Mouse (Mus musculus): ENCODE results near the gene Gm4353.
"Not testable (repeated sequence)": the region's sequence is repeated elsewhere in the genome, so short reads cannot be mapped to it uniquely, and the experiment has no call there.

Gene Gm4353

GRCm38 (mm10) chr7:116084366-116084765, at the start of gene Gm4353:
TSS of gene Gm4353 (minus strand) at chr7:116084635.
- not testable (repeated sequence) for DNase-seq (ENCODE audit: low spot score)

- DNase-seq (ENCODE audit: low spot score): peak; percentile 68
These were observed 47.6 kb upstream of the Gm4353 start for GRCm38 (mm10) chr7:116132078-116132477.

DNA sequence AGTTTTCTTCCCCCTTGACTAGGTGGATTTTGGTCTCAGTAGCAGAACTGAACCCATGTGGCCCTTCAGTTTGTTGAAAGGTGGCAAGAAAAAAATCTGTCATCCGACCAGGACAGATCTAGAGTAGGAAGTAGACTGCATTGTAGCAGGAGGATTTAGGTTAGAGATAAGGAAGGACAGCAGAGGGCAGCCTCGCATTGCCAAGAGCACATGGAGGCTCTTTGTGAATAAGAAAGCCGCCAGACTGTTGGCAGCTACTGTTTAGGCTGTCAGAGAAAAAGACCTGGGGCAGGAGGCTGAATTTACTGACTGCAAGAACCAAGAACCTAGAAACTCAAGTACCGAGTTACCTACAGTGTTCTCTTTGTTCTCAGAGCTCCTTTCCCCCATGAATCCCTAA, 47.0 kb upstream of the Gm4353 start:
- DNase-seq (ENCODE audit: low spot score): no peak

DNA sequence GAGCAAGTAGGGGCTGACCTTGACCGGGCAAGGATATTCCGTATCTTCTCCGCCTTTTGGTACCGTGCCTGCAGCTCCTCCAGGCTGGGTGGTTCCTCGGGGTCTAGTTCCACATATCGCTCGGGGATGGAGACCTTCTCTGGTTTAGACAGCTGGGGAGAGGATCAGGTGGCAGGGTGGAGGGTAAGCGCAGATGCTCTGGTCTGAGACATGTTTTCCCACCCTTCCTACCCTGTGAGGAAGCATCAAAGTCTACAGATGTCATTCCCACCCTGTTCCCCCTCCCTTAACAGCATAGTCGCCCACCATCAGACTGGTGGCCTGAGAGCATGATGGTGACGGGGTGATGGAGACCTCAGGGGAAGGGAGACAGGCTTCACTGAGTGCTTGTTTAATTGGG, 44.9 kb upstream of the Gm4353 start:
- no peak for DNase-seq (ENCODE audit: low spot score)

- DNase-seq (ENCODE audit: low spot score): no peak
These were observed 43.9 kb upstream of the Gm4353 start for GRCm38 (mm10) chr7:116128286-116128685.

- DNase-seq (ENCODE audit: low spot score): no peak
These were observed 42.6 kb upstream of the Gm4353 start for GRCm38 (mm10) chr7:116127052-116127451.

- no peak for DNase-seq (ENCODE audit: low spot score)
These were observed 41.2 kb upstream of the Gm4353 start for GRCm38 (mm10) chr7:116125671-116126070.

- no peak for DNase-seq (ENCODE audit: low spot score)
These were observed 39.6 kb upstream of the Gm4353 start for GRCm38 (mm10) chr7:116124057-116124456.

DNA sequence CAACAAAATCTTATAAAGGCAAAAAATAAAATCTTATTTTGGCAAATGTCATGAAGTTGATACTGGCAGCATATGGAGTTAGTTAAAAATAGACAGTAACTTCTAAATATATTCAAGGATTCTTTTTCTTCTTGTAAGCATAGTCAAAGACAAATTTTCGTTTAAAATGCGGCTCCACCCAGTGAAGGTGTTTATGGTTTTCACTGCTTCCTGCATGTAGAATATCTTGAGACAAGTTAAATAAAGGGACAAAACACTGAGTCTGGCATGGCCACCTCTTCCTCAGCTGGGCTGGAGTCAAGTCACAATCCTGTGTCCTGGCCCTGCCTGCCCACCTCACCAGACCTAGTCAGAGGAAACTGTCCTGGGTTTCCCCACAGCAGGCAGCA, 39.2 kb upstream of the Gm4353 start:
- DNase-seq (ENCODE audit: low spot score): no peak

DNA sequence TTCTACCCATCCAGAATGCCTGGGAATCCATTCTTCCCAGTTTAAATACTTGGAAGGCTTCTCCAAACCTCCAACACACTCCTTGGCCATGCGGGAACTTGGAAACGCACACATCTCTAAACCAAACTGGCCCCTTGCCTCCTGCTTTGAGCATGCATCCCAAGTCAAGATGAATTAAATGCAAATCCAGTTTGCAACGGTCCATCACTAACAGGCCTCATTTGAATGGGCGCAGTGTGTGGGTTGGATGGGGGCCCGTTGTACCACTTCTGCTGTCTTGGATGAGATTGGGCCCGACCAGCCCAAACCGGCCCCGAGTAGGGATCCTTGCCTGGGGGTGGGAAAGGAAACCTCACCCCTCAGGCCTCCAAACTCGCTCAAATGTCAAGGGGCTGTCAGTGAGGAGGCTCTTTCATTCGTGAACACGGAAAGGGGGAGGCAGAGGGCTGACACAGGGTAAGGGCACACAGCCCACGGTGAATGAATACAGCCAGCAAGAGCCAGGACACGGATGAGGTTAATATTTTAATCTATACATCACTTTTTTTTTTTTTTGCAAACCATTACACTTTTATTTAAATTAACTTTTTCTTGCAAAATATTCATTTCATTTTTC, 38.7 kb upstream of the Gm4353 start:
- DNase-seq (ENCODE audit: low spot score): no peak

DNA sequence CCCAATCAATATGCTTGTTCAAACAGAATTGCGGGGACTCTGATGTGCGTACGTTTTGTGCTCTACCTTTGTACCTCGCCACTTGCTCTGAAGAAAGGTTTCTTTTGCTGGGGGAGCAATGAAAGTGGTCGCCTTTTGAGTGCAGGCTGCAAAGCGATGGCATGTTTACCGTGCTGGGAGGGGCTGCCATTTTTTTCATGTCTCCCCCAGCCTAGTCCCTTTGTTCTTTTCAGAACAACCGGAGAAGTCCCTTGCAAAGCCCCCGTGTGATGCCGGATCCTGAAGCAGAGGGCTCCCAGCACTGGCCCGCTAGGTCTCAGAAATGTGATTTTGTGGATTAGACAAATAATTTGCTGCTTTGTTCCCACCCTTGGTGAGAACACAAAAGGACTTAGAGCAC, 36.8 kb upstream of the Gm4353 start:
- DNase-seq (ENCODE audit: low spot score): no peak

DNA sequence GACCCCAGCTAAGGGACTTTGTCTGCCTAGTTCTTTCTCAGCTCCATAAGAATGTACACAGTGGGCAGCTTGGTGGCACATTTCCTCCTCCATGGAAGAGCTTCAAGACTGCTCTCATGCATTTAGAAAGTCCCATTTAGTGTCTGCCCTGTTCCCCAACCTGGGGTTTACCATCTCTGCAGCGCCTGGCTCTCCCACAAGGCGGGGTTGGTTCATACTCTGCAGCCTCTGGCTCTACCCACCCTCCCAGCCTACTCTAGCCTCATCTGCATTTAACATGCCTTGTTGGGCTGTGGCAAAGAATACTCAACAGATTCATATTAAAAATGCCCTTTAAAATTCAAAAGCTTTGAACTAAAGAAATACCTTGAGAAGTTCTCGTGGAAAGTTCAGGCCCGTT, 36.3 kb upstream of the Gm4353 start:
- DNase-seq (ENCODE audit: low spot score): no peak

- DNase-seq (ENCODE audit: low spot score): no peak
These were observed 34.9 kb upstream of the Gm4353 start for GRCm38 (mm10) chr7:116119306-116119857.

- DNase-seq (ENCODE audit: low spot score): no peak
These were observed 31.6 kb upstream of the Gm4353 start for GRCm38 (mm10) chr7:116115991-116116390.

GRCm38 (mm10) chr7:116115216-116115930, 30.9 kb upstream of the Gm4353 start:
- DNase-seq (ENCODE audit: low spot score): no peak

- no peak for DNase-seq (ENCODE audit: low spot score)
These were observed 27.1 kb upstream of the Gm4353 start for GRCm38 (mm10) chr7:116111546-116111945.

GRCm38 (mm10) chr7:116110661-116111060, 26.2 kb upstream of the Gm4353 start:
- DNase-seq (ENCODE audit: low spot score): no peak

- no peak for DNase-seq (ENCODE audit: low spot score)
These were observed 18.7 kb upstream of the Gm4353 start for GRCm38 (mm10) chr7:116103091-116103490.

- DNase-seq (ENCODE audit: low spot score): no peak
These were observed 15.6 kb upstream of the Gm4353 start for GRCm38 (mm10) chr7:116099952-116100528.

DNA sequence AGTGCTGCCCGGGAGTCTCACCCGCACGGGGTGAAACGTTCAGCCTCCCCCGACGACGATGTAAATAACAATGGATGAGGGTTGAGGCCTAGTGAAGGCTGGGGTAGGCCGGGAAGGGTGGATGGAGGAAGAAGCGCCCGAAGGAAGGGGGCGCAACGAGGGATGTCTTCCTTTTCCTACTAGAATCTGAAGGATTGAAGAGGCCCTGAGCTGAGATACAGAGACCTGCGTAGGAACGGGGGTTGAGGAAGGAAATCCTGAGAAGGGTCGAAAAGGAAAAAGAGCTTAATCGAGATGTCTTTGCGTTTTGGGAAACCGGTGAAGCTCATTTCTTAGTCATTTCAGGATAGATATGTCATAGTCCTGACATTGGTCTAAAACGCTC, 9.0 kb upstream of the Gm4353 start:
- DNase-seq (ENCODE audit: low spot score): no peak

DNA sequence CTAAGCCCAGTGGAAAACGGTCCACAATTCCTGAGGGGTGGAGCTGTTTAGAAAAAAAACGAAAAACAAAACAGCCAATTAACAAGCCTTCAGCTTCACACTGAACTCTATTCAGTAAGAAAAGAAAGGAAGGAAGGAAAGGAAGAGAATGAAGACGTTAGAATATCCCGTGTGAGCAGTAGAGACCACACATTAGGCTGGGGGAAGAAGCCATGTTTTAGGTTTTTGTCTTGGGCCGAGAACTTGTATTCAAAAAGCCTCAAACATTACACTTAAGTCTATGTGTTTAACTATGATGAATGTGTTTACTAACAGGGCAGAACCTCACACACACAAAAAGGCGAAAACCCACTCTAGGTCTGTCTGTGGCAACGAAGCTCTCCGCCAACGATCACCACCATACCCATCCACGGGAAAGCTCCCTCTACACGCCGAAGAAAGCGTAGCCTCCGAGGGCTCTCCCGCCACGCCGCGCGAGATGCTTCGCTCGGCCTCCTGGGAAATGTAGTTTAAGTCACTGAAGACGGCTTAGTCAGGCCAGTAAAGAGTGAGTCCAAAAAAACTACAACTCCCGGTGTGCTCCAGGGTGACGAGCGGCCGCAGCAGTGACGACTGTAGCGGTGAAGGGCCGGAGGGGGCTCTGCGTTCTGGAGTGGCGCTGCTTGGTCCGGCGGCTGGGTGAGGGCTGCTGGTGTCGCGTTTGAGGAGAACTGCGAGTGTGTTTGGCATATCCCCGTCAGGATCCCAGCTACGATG, 8.5 kb upstream of the Gm4353 start:
- peak; percentile 95 for DNase-seq (ENCODE audit: low spot score)

DNA sequence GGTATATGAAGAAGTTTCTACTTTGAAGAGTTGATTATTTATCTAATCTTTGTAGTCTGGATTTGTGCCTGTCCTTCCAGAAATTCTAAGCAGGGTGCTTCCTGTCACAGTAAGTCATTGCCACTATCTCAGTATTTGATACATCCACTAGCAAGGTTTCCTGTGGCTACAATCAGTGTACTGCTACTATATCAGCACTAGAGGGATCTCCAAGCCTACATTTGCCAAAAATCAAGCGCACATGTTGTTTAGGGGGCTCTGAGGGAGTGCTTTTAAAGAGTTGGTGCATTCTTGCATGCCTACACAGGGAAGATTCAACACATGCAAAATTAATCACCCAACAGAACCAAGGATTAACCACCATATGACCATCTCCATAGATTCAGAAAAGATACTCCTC, 23.7 kb downstream of the Gm4353 start:
- no peak for DNase-seq (ENCODE audit: low spot score)
